Mouse (Mus musculus) gastrocnemius, postnatal 10 days (tissue): ENCODE measurements around the gene Pxt1. TPM values are rescaled to one million over a fixed set of nuclear protein-coding genes. Genes with fewer than 3 reads are reported as not detected.

Source experiments
- DNase-seq: peaks from one replicate; pipeline ENCODE4 v3.0.0; 2021; ENCODE audit warnings: mixed read lengths
- total RNA-seq, 2 experiments: library from RNA; stranded (reverse); gene quantifications; 2 replicates each; pipeline ENCODE4 v1.2.3; 2021

The Pxt1 gene
- total RNA-seq, 2 experiments from 2014 or later, result not detected

- no peak for DNase-seq
Observed at GRCm38 (mm10) chr17:28947011-28947939, 3.6 kb upstream of the Pxt1 start.

GRCm38 (mm10) chr17:28944481-28944880, 841 bp upstream of the Pxt1 start:
- no peak for DNase-seq

- DNase-seq, result no peak
Observed at GRCm38 (mm10) chr17:28942101-28942500, 1.5 kb downstream of the Pxt1 start.

GRCm38 (mm10) chr17:28940776-28941555, 2.7 kb downstream of the Pxt1 start:
- DNase-seq, result no peak

- peak; percentile 78 for DNase-seq
Observed at GRCm38 (mm10) chr17:28936622-28937345, 6.9 kb downstream of the Pxt1 start.

- no peak for DNase-seq
Observed at GRCm38 (mm10) chr17:28936133-28936532, 7.5 kb downstream of the Pxt1 start.

- DNase-seq, result no peak
Observed at GRCm38 (mm10) chr17:28934120-28934916, 9.3 kb downstream of the Pxt1 start.

GRCm38 (mm10) chr17:28932274-28932673, 11.4 kb downstream of the Pxt1 start:
- DNase-seq, result no peak

- no peak for DNase-seq
Observed at GRCm38 (mm10) chr17:28931436-28932211, 12.0 kb downstream of the Pxt1 start.

GRCm38 (mm10) chr17:28930392-28931074, 13.1 kb downstream of the Pxt1 start:
- DNase-seq, result peak; percentile 96

- DNase-seq, result no peak
Observed at GRCm38 (mm10) chr17:28929369-28929768, 14.3 kb downstream of the Pxt1 start.

GRCm38 (mm10) chr17:28928004-28928403, 15.6 kb downstream of the Pxt1 start:
- DNase-seq, result no peak

GRCm38 (mm10) chr17:28926866-28927635, 16.6 kb downstream of the Pxt1 start:
- DNase-seq, result peak; percentile 61

GRCm38 (mm10) chr17:28926380-28926779, 17.3 kb downstream of the Pxt1 start:
- peak; percentile 82 for DNase-seq

- DNase-seq, result no peak
Observed at GRCm38 (mm10) chr17:28924957-28925595, 18.6 kb downstream of the Pxt1 start.

GRCm38 (mm10) chr17:28922096-28922495, 21.5 kb downstream of the Pxt1 start:
- DNase-seq, result no peak

- DNase-seq, result no peak
Observed at GRCm38 (mm10) chr17:28921086-28921485, 22.6 kb downstream of the Pxt1 start.

- no peak for DNase-seq
Observed at GRCm38 (mm10) chr17:28916520-28916919, 27.1 kb downstream of the Pxt1 start.
